Mouse (Mus musculus) neural tube, embryonic 15.5 days (tissue): Measurements from ENCODE around the gene Rfk. TPM values are rescaled to one million over a fixed set of nuclear protein-coding genes. Genes with fewer than 3 reads are reported as not detected.

Experiments
- ATAC-seq: fragments of 200-750 bp; cut with Nextera tagmentation; 2 replicates; pipeline ENCODE4 v1.8.0; 2017; ENCODE audit warnings: mild to moderate bottlenecking, moderate TSS enrichment, moderate library complexity; ENCODE audit not compliant: low FRiP score
- H3K27ac ChIP-seq: fragments of 300-500 bp; sonication (generic); replicated peaks from 2 replicates; pipeline ENCODE4 v1.5.1; 2015; ENCODE audit warnings: mild to moderate bottlenecking, inconsistent platforms
- H3K27me3 ChIP-seq: fragments of 300-500 bp; sonication (generic); replicated peaks from 2 replicates; pipeline ENCODE4 v1.6.1; 2015; ENCODE audit warnings: inconsistent platforms
- H3K36me3 ChIP-seq: fragments of 300-500 bp; sonication (generic); 2 replicates; pipeline ENCODE4 v1.6.1; 2015; ENCODE audit warnings: inconsistent platforms
- H3K4me1 ChIP-seq: fragments of 300-500 bp; sonication (generic); 2 replicates; pipeline ENCODE4 v1.6.1; 2015; ENCODE audit warnings: inconsistent platforms
- H3K4me2 ChIP-seq: fragments of 300-500 bp; sonication (generic); 2 replicates; pipeline ENCODE4 v1.6.1; 2015; ENCODE audit warnings: inconsistent platforms, mild to moderate bottlenecking, moderate library complexity
- H3K4me3 ChIP-seq: fragments of 300-500 bp; sonication (generic); replicated peaks from 2 replicates; pipeline ENCODE4 v1.5.1; 2015; ENCODE audit warnings: mild to moderate bottlenecking, inconsistent platforms
- H3K9ac ChIP-seq: fragments of 300-500 bp; sonication (generic); replicated peaks from 2 replicates; pipeline ENCODE4 v1.6.1; 2015; ENCODE audit warnings: mild to moderate bottlenecking, inconsistent platforms
- H3K9me3 ChIP-seq: fragments of 300-500 bp; sonication (generic); replicated peaks from 2 replicates; pipeline ENCODE4 v1.6.1; 2016; ENCODE audit warnings: inconsistent platforms
- WGBS: fragments of 180-500 bp; shearing (Covaris S2); methylation state at CpG from one replicate; pipeline ENCODE4 v1.1.7; 2015; ENCODE audit warnings: mixed read lengths; 5-methylcytosine and 5-hydroxymethylcytosine counted together
- polyA plus RNA-seq: library from polyadenylated mRNA; unstranded; fragments of >200 nt; fragmentation: Nextera tagmentation; extraction: Ambion mirVana; gene quantifications from 2 replicates; pipeline ENCODE4 v1.2.1, GENCODE M21; 2015

Rfk gene
- polyA plus RNA-seq, 1 experiment from 2014 or later = 97.4 TPM

DNA sequence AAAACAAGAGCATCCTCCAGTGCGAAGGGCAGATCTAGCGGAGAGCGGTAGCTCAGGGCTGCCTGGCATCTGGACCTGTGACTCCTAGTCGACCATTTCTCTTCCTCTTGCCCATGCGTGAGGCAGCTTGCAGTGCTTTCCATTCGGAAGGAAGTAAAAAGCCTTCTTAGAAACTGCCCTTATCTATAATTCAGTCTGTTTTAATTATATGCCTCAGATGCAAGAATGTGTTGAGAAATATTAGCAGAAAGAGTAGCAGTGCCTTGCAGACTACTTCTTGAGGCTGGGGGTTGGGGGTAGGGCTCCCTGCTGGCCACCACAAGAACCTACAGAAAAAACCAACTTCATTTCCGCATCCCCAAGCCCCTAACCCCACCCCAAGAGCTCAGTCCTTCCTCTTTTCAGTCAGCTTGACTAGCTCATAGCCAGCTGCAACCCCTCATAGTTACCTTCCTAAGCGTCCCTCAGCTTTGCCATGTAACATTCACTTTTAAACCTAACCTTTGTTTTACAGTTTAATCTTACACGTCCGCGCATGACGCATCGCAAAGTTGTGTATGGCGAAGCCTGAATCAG is 34.4 kb upstream of the Rfk start:
- H3K4me2 ChIP-seq = no peak overlapping the region
- ATAC-seq = no peak
- peaks cover 28% of the 10 kb centered on the region for H3K27me3 ChIP-seq
- WGBS = 86% methylated on average over 14 of the region's 14 CpGs
- H3K9me3 ChIP-seq = no peaks in the 10 kb centered on the region
- H3K36me3 ChIP-seq = no peaks in the 10 kb centered on the region
- H3K9ac ChIP-seq = no peak overlapping the region
- H3K27ac ChIP-seq = no peak overlapping the region
- H3K4me1 ChIP-seq = peaks cover 9% of the 10 kb centered on the region
- no peak overlapping the region for H3K4me3 ChIP-seq

DNA sequence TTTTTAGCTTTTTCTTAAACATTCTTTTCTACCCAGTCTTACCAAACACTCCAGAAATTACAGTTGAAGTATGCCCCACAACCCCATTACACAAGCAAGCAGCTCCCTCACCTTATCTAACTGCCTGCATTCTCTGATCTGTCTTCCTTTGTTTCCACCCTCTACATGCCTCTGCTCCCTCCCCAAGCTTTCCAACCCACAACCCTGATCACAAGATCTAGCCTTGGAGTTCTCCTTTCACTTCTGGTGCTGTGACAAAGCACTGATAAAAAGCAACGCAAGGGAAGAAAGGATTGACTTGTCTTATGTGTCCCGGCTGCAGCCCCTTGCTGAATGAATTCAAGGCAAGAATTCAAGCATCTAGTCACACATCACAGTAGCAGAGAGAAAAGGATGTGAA is 32.7 kb upstream of the Rfk start:
- H3K9me3 ChIP-seq = no peaks in the 10 kb centered on the region
- H3K4me2 ChIP-seq = no peak overlapping the region
- H3K27ac ChIP-seq = no peak overlapping the region
- H3K9ac ChIP-seq = no peak overlapping the region
- ATAC-seq = no peak
- H3K27me3 ChIP-seq = peaks cover 15% of the 10 kb centered on the region
- no peaks in the 10 kb centered on the region for H3K36me3 ChIP-seq
- no peak overlapping the region for H3K4me3 ChIP-seq
- 86% methylated on average over 2 of the region's 2 CpGs for WGBS
- H3K4me1 ChIP-seq = peaks cover 5% of the 10 kb centered on the region

DNA sequence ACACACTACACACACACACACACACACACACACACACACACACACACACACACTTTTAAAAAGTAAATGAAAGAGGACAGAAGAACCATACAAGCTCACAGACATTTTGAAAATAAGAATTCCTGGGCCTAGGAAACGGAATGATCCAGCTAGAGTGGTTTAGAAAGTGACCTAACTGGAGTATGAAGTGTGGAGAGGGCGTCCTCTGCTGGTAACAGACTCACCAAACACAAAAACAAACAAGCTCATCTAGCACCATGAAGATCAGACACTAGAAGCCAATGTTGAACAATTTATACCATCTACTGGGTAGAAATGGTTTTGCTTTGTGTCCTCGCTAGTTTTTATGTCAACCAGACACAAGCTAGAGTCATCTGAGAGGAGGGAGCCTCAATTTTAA is 29.1 kb upstream of the Rfk start:
- no peak for ATAC-seq
- no peaks in the 10 kb centered on the region for H3K36me3 ChIP-seq
- H3K4me1 ChIP-seq = no peaks in the 10 kb centered on the region
- H3K9me3 ChIP-seq = no peaks in the 10 kb centered on the region
- no peak overlapping the region for H3K27ac ChIP-seq
- H3K4me3 ChIP-seq = no peak overlapping the region
- H3K4me2 ChIP-seq = no peak overlapping the region
- H3K27me3 ChIP-seq = 0 out of 2 replicates have a peak, but pooled peaks cover 3% of the 10 kb centered on the region
- H3K9ac ChIP-seq = no peak overlapping the region
- 50% methylated on average over 3 of the region's 3 CpGs for WGBS

DNA sequence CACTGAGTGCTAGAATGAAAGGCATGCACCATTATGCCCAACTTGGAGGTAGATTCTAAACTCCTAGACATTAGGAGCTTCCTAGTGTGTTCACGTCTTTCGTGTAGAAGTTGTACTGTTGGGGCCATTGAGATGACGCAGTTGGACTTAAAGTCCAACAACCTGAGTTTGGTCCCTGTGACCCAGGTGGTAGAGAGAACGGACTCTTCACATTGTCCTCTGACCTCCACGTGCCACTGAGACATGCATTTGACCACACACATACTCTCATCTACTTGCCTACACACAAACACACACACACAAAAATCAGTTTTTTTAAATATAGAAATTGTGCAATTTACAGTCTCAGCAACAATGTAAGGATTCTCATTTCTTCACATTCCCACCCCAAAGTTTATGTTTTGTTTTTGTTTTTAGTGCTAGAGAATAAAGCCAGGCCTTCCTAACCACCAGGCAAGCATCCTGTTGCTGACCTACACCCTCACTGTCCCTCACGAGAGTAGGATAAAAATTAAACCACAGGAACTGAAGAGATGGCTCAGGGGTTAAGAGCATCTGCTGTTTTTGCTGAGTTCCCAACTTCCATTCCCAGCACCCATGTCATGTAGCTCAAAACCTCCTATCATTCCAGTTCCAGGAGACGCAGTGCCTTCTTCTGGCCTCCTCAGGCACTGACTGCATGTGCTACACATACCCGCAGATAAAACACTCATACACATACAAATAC is 27.3 kb upstream of the Rfk start:
- Histone ChIP-seq H3K4me2 (no peak overlapping the region), H3K27me3 (no peaks in the 10 kb centered on the region), H3K27ac (no peak overlapping the region), H3K4me1 (no peaks in the 10 kb centered on the region), H3K36me3 (no peaks in the 10 kb centered on the region), H3K9ac (no peak overlapping the region), H3K4me3 (no peak overlapping the region), H3K9me3 (no peaks in the 10 kb centered on the region)
- ATAC-seq = no peak
- 95% methylated on average over 8 of the region's 8 CpGs for WGBS

DNA sequence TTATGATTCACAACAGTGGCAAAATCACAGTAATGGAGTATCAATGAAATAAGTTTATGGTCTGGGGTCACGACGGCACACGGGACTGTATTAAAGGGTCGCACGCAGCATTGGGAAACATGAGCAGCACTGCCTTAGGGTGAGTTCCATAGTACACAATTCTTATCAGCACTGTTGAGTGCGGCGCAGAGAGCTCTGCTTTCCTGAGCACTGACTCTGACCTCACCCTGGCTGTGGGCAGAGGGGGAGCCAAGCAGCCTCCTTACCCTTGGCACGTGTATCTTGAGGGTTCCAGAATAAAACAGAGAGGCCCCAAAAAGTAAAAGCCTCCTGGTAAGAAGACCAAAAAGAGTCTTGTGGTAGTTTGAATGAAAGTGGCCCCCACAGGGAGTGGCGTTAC is 25.3 kb upstream of the Rfk start:
- H3K4me2 ChIP-seq = no peak overlapping the region
- 94% methylated on average over 9 of the region's 9 CpGs for WGBS
- no peak overlapping the region for H3K4me3 ChIP-seq
- H3K9ac ChIP-seq = no peak overlapping the region
- H3K27ac ChIP-seq = no peak overlapping the region
- H3K27me3 ChIP-seq = no peaks in the 10 kb centered on the region
- H3K4me1 ChIP-seq = no peaks in the 10 kb centered on the region
- no peaks in the 10 kb centered on the region for H3K9me3 ChIP-seq
- no peaks in the 10 kb centered on the region for H3K36me3 ChIP-seq
- ATAC-seq = no peak

DNA sequence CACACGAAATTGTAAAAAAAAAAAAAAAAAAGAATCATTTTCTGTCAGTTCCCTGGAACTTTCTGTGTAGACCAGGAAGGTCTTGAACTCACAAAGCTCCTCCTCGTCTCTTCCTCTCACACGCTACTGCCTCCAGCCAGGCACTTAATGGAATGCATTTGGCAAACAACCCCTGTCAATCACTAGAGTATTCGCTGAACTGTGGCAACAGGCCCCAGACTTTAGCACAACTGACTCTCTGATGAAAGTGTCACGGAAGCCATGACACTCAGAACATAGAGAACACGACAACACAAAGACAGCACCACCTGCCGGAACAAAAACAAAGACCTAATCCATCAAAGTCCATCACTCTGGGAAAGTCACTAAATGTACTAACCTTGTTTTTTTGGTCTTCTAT is 24.3 kb upstream of the Rfk start:
- Histone ChIP-seq H3K4me2 (no peak overlapping the region), H3K4me1 (no peaks in the 10 kb centered on the region), H3K9me3 (no peaks in the 10 kb centered on the region), H3K27ac (no peak overlapping the region), H3K36me3 (no peaks in the 10 kb centered on the region), H3K27me3 (no peaks in the 10 kb centered on the region), H3K9ac (no peak overlapping the region), H3K4me3 (no peak overlapping the region)
- no peak for ATAC-seq
- WGBS = 70% methylated on average over 7 of the region's 7 CpGs

DNA sequence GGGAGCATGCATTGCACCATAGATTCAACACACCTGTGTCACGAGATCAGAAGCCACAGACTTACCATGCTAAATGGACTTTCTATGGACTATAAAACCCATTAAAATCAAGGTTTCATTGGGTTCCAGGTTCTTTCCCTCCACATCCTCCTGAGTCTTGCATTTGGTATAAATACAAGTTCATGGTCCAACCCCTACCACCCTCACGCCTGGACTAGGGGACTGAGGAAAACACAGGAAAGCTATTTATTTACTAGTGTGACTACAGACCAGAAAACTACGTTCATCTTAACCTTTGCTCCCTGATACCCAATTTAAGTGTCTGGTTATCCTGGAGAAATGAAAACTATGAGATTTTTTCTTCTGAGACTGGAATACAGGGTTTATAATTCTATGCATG is 21.1 kb upstream of the Rfk start, which contains the start of gene Gcnt1:
Gene Gcnt1, minus strand, starts transcription at position 144 of the 400 bp plus-strand sequence.
- Histone ChIP-seq H3K9me3 (no peaks in the 10 kb centered on the region), H3K4me1 (no peaks in the 10 kb centered on the region), H3K36me3 (no peaks in the 10 kb centered on the region), H3K4me3 (no peak within 1 kb of the TSS), H3K27me3 (no peaks in the 10 kb centered on the region), H3K4me2 (no peak within 1 kb of the TSS), H3K27ac (no peak within 1 kb of the TSS), H3K9ac (no peak within 1 kb of the TSS)
- WGBS = 89% methylated on average over 3 of the region's 3 CpGs
- ATAC-seq = no peak

DNA sequence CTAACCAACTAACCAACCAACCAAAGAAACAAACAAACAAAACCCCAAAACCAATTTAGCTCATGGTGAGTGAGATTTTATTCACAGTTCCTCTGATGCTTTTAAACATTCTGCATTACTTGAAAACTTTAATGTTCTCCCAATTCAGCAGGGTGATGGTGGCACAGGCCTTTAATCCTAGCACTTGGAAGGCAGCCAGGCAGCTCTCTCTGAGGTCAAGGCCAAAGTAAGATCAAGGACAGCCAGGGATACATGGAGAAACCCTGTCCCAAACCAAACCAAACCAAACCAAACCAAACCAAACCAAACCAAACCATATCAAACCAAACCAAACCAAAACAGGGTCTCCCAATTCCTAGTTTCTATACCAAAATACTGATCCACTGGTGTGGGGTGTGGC is 15.0 kb upstream of the Rfk start:
- Histone ChIP-seq H3K4me1 (no peaks in the 10 kb centered on the region), H3K4me3 (no peak overlapping the region), H3K27me3 (no peaks in the 10 kb centered on the region), H3K36me3 (no peaks in the 10 kb centered on the region), H3K4me2 (no peak overlapping the region), H3K27ac (no peak overlapping the region), H3K9me3 (no peaks in the 10 kb centered on the region), H3K9ac (no peak overlapping the region)
- no peak for ATAC-seq

DNA sequence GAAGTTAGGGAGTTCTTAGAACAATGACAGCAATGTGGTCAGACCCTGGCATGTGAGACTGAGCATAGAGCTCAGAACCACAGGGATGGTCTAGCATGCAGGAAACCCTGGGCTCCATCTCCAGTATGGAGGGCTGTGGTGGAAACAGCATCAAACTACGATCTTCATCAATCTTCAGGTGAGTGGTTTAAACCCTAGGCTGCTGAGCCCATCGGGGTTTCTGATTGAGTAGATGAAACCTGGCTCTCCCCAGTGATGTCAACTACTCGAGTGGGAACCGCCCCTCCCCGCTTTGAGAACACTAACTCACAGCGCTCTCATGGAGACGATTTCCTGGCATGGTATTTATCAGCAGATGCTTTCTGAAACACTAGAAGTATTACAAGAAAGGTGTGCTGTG is 13.3 kb upstream of the Rfk start:
- 80% methylated on average over 7 of the region's 7 CpGs for WGBS
- Histone ChIP-seq H3K27ac (no peak overlapping the region), H3K4me1 (no peaks in the 10 kb centered on the region), H3K9ac (no peak overlapping the region), H3K4me2 (no peak overlapping the region), H3K27me3 (no peaks in the 10 kb centered on the region), H3K9me3 (no peaks in the 10 kb centered on the region), H3K36me3 (no peaks in the 10 kb centered on the region), H3K4me3 (no peak overlapping the region)
- ATAC-seq = no peak

DNA sequence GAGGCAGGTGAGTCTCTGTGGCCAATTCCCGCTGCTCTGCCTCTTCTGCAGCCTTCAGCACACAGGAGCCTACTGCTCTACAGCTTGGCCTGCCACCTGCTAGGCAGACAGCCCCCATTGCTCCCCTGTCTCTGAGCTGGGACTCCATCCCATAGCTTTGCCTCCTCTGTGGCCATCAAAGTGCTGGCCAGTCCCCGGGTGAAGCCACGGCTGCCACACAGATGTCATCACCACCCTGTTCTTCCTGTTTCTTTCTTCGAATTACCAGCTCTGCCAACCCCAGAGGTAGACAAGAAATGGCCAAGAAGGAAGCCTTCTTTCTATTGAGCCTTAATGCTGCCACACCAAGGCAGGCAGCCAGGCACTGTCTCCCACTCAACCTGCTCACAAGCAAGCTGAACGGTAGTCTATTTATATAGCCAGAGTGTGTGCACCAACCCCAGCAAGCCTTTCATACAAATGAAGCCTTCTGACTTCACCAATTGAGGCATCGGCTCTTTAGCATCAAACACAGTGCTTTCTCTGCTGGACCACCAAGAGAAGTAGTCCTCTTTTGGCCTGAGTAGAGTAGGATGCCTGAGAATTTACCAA is 10.9 kb upstream of the Rfk start:
- Histone ChIP-seq H3K27me3 (no peaks in the 10 kb centered on the region), H3K4me1 (0 out of 2 replicates have a peak, but pooled peaks cover 4% of the 10 kb centered on the region), H3K9me3 (no peaks in the 10 kb centered on the region), H3K9ac (no peak overlapping the region), H3K4me3 (no peak overlapping the region), H3K36me3 (no peaks in the 10 kb centered on the region), H3K27ac (no peak overlapping the region), H3K4me2 (no peak overlapping the region)
- no peak for ATAC-seq
- WGBS = 88% methylated on average over 6 of the region's 6 CpGs

DNA sequence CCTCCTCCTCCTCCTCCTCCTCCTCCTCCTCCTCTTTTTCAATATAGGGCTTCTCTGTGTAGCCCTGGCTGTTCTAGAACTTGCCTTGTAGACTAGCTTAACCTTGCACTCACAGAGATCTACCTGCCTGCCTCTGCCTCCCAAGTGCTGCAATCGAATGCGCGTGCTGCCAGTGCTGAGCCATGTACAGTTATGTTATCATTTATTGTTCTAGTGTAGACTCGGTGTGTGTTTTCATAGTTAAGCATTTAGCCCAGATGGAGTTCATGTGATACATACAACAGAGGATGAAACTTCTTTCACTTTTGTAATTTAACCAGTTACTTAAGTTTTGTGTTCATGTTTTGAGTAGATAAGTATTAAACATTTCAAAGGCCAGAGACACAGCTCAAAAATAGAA is 8.8 kb upstream of the Rfk start:
- no peaks in the 10 kb centered on the region for H3K9me3 ChIP-seq
- no peak overlapping the region for H3K27ac ChIP-seq
- no peak overlapping the region for H3K9ac ChIP-seq
- no peak overlapping the region for H3K4me2 ChIP-seq
- no peaks in the 10 kb centered on the region for H3K36me3 ChIP-seq
- no peak for ATAC-seq
- H3K4me3 ChIP-seq = no peak overlapping the region
- H3K4me1 ChIP-seq = 0 out of 2 replicates have a peak, but pooled peaks cover 4% of the 10 kb centered on the region
- no peaks in the 10 kb centered on the region for H3K27me3 ChIP-seq
- WGBS = 93% methylated on average over 4 of the region's 4 CpGs

DNA sequence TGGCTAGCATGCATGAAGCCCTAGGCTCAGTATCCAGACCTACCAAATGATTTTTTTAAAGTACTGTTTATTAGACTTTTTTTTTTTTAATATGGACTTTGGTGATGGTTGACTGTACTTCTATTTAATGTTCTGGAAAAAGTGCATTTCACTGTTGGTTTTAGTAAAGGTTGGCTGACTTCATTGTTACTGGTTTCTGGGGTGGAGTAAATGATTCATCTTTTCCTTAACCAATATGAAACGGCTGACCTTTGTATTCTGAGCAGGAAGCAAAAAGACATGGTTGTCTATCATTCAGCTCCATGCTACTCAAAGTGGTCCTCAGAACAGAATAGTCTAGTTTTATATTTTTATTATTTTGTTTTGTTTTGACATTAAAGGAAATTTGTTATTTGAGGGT is 8.4 kb upstream of the Rfk start:
- Histone ChIP-seq H3K4me1 (0 out of 2 replicates have a peak, but pooled peaks cover 4% of the 10 kb centered on the region), H3K4me3 (no peak overlapping the region), H3K36me3 (no peaks in the 10 kb centered on the region), H3K27ac (no peak overlapping the region), H3K27me3 (no peaks in the 10 kb centered on the region), H3K9me3 (no peaks in the 10 kb centered on the region), H3K4me2 (no peak overlapping the region), H3K9ac (no peak overlapping the region)
- ATAC-seq = no peak
- WGBS = 56% methylated on average over 1 of the region's 1 CpGs
